Mouse (Mus musculus): ENCODE results near the gene Pqlc3.

Gene Pqlc3

GRCm38 (mm10) chr12:16958851-16959250 lies 41.4 kb downstream of the Pqlc3 start:
- Histone ChIP-seq H3K27me3 (ENCODE audit: insufficient read depth, low read length) (no peaks in the 10 kb centered on the region), H3K9me3 (ENCODE audit: low read length) (no peaks in the 10 kb centered on the region)
- TF ChIP-seq NANOG (IDR thresholded peaks at IDR 0.05; ENCODE audit: borderline replicate concordance, low read length), result no peak
- no peak for TF ChIP-seq POU5F1 (IDR thresholded peaks at IDR 0.05; ENCODE audit: borderline replicate concordance, low read length)
- TF ChIP-seq CTCF (conservative IDR thresholded peaks at IDR 0.05; ENCODE audit: low read length), result peak; percentile 62

GRCm38 (mm10) chr12:16948239-16948638 lies 52.0 kb downstream of the Pqlc3 start:
- Histone ChIP-seq H3K4me3 (replicated peaks; ENCODE audit: low read length) (no peak overlapping the region), H3K36me3 (ENCODE audit: insufficient read depth, low read length) (peaks cover 40% of the 10 kb centered on the region), H3K4me1 (replicated peaks; ENCODE audit: low read depth, low read length) (no peaks in the 10 kb centered on the region), H3K27me3 (ENCODE audit: insufficient read depth, low read length) (no peaks in the 10 kb centered on the region), H3K9me3 (ENCODE audit: low read length) (no peaks in the 10 kb centered on the region)
- no peak for TF ChIP-seq CTCF (conservative IDR thresholded peaks at IDR 0.05; ENCODE audit: low read length)
- no peak for TF ChIP-seq NANOG (IDR thresholded peaks at IDR 0.05; ENCODE audit: borderline replicate concordance, low read length)
- TF ChIP-seq POU5F1 (IDR thresholded peaks at IDR 0.05; ENCODE audit: borderline replicate concordance, low read length), result no peak

More at GRCm38 (mm10) chr12:16958851-16959250, 41.4 kb downstream of the Pqlc3 start:
- no peak overlapping the region for H3K4me3 ChIP-seq (replicated peaks; ENCODE audit: low read length)
- no peaks in the 10 kb centered on the region for H3K4me1 ChIP-seq (replicated peaks; ENCODE audit: low read depth, low read length)
- H3K36me3 ChIP-seq (ENCODE audit: insufficient read depth, low read length), result peaks cover 55% of the 10 kb centered on the region

- H3K4me3 ChIP-seq (replicated peaks; ENCODE audit: low read length), result no peak overlapping the region
- H3K9me3 ChIP-seq (ENCODE audit: low read length), result no peaks in the 10 kb centered on the region
- no peaks in the 10 kb centered on the region for H3K4me1 ChIP-seq (replicated peaks; ENCODE audit: low read depth, low read length)
- no peak for TF ChIP-seq POU5F1 (IDR thresholded peaks at IDR 0.05; ENCODE audit: borderline replicate concordance, low read length)
- peaks cover 31% of the 10 kb centered on the region for H3K36me3 ChIP-seq (ENCODE audit: insufficient read depth, low read length)
- no peaks in the 10 kb centered on the region for H3K27me3 ChIP-seq (ENCODE audit: insufficient read depth, low read length)
These were observed 58.2 kb downstream of the Pqlc3 start for GRCm38 (mm10) chr12:16941976-16942375.
